Mouse (Mus musculus): ENCODE measurements around the gene Mmp14. TPM values are rescaled to one million over a fixed set of nuclear protein-coding genes. Genes with fewer than 3 reads are reported as not detected.

Gene Mmp14
- polyA plus RNA-seq, 1 experiment from 2014 or later = 120 TPM

DNA sequence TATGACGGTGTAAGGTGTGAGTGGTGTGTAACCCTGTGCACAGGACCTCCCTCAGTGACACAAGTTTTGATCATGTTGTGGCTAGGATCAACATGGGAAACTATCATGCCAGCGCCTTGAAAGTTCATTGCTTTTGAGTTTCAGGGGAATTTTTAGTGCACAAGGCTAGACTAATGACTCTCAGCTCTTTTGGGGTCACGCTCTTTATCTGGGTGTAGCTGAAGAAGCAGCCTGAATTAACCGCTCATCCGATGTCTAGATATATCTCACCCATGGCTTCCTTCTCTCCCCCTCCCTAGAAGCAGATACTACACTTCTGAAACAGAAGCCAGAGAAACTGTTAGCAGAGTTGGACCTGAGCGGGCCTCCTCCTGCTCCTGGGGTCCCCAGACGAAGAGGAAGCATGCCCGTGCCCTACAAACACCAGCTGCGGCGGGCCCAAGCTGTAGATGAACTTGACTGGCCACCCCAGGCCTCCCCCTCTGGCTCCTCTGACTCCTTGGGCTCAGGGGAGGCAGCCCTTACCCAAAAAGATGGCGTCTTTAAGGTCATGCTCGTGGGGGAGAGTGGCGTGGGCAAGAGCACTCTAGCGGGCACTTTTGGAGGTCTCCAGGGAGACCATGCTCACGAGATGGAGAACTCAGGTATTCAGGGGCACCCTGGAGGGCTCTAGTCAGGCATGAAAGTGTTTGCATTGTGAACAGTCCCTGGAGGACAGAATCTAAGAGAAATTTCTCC lies 45.9 kb downstream of the Mmp14 start:
- Histone ChIP-seq H3K27ac (ENCODE audit: low read length) (no peak overlapping the region), H3K4me2 (ENCODE audit: low read depth, low read length) (no peak overlapping the region), H3K36me3 (ENCODE audit: control insufficient read depth, insufficient read depth, low read length) (no peaks in the 10 kb centered on the region), H3K4me1 (ENCODE audit: control insufficient read depth, insufficient read depth, low read length) (peaks cover 11% of the 10 kb centered on the region), H3K4me3 (replicated peaks; ENCODE audit: low read length) (no peak overlapping the region), H3K9ac (ENCODE audit: low read length) (no peak overlapping the region), H3K9me3 (replicated peaks; ENCODE audit: control insufficient read depth, low read length) (no peaks in the 10 kb centered on the region), H3K27me3 (ENCODE audit: control insufficient read depth, insufficient read depth, low read length) (peaks cover 15% of the 10 kb centered on the region; the same call in 1 of the 2 replicates)
- no peak for ATAC-seq (ENCODE audit: insufficient read depth, low FRiP score)
- WGBS = 80% methylated on average over 15 of the region's 15 CpGs

DNA sequence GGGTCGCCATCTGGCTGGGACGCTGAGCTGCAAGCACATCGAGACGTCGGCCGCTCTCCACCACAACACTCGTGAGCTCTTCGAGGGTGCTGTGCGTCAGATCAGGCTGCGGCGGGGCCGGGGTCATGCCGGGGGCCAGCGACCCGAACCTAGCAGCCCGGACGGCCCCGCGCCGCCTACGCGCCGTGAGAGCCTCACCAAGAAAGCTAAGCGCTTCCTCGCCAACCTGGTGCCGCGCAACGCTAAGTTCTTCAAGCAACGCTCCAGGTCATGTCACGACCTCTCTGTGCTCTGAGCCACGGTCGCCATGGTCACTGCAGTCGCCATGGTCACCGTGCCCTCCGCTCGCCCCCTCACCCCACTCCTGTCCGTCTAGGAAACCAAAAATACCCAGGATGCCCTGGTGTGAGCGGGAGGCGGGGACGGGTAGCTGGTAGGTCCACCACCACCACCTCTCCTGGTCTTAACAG lies 48.1 kb downstream of the Mmp14 start:
- Histone ChIP-seq H3K36me3 (ENCODE audit: control insufficient read depth, insufficient read depth, low read length) (no peaks in the 10 kb centered on the region), H3K4me3 (replicated peaks; ENCODE audit: low read length) (peak overlapping the region; percentile 48), H3K27ac (ENCODE audit: low read length) (no peak overlapping the region), H3K4me1 (ENCODE audit: control insufficient read depth, insufficient read depth, low read length) (peaks cover 11% of the 10 kb centered on the region), H3K27me3 (ENCODE audit: control insufficient read depth, insufficient read depth, low read length) (peaks cover 15% of the 10 kb centered on the region; the same call in 1 of the 2 replicates), H3K9me3 (replicated peaks; ENCODE audit: control insufficient read depth, low read length) (no peaks in the 10 kb centered on the region), H3K4me2 (ENCODE audit: low read depth, low read length) (peak overlapping the region; percentile 78), H3K9ac (ENCODE audit: low read length) (peak overlapping the region; percentile 69)
- 2% methylated on average over 40 of the region's 40 CpGs for WGBS
- ATAC-seq (ENCODE audit: insufficient read depth, low FRiP score) = no peak

DNA sequence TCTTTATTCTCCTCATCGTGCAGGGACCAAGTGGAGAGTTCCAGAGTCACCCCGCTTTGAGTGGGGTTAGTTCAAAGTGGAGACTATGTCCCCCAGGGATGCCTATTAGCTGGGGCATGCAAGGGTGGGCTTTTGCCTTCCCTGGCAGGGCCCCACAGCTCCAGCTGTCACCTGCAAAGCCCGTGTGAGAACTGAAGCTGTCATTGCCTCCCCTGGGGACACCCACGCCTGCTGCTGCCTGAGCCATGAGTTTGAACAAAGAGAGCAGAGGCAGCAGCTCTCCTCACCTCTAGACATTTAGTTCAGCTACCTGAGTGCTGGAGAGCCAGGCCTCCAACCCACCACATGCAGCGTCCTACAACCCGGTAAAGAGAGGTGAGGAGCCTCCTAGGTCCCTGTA lies 49.3 kb downstream of the Mmp14 start:
- 74% methylated on average over 6 of the region's 6 CpGs for WGBS
- Histone ChIP-seq H3K4me2 (ENCODE audit: low read depth, low read length) (no peak overlapping the region), H3K9ac (ENCODE audit: low read length) (no peak overlapping the region)

GRCm38 (mm10) chr14:54481402-54481801 lies 50.0 kb downstream of the Mmp14 start:
- peaks cover 2% of the 10 kb centered on the region; the same call in 1 of the 2 replicates for H3K4me1 ChIP-seq (ENCODE audit: control insufficient read depth, insufficient read depth, low read length)
- H3K9ac ChIP-seq (ENCODE audit: low read length) = no peak overlapping the region
- no peaks in the 10 kb centered on the region for H3K36me3 ChIP-seq (ENCODE audit: control insufficient read depth, insufficient read depth, low read length)
- ATAC-seq (ENCODE audit: insufficient read depth, low FRiP score) = no peak
- peaks cover 15% of the 10 kb centered on the region; the same call in 1 of the 2 replicates for H3K27me3 ChIP-seq (ENCODE audit: control insufficient read depth, insufficient read depth, low read length)
- no peak overlapping the region for H3K4me3 ChIP-seq (replicated peaks; ENCODE audit: low read length)
- H3K9me3 ChIP-seq (replicated peaks; ENCODE audit: control insufficient read depth, low read length) = no peaks in the 10 kb centered on the region
- H3K27ac ChIP-seq (ENCODE audit: low read length) = no peak overlapping the region
- no peak overlapping the region for H3K4me2 ChIP-seq (ENCODE audit: low read depth, low read length)
- 78% methylated on average over 8 of the region's 8 CpGs for WGBS

More for the DNA sequence above, 49.3 kb downstream of the Mmp14 start:
- H3K27me3 ChIP-seq (ENCODE audit: control insufficient read depth, insufficient read depth, low read length) = peaks cover 15% of the 10 kb centered on the region; the same call in 1 of the 2 replicates
- no peak overlapping the region for H3K4me3 ChIP-seq (replicated peaks; ENCODE audit: low read length)
- H3K4me1 ChIP-seq (ENCODE audit: control insufficient read depth, insufficient read depth, low read length) = peaks cover 6% of the 10 kb centered on the region
- no peak overlapping the region for H3K27ac ChIP-seq (ENCODE audit: low read length)
- no peak for ATAC-seq (ENCODE audit: insufficient read depth, low FRiP score)
- H3K36me3 ChIP-seq (ENCODE audit: control insufficient read depth, insufficient read depth, low read length) = no peaks in the 10 kb centered on the region
- no peaks in the 10 kb centered on the region for H3K9me3 ChIP-seq (replicated peaks; ENCODE audit: control insufficient read depth, low read length)

GRCm38 (mm10) chr14:54482498-54482897 lies 51.1 kb downstream of the Mmp14 start:
- no peak overlapping the region for H3K4me2 ChIP-seq (ENCODE audit: low read depth, low read length)
- ATAC-seq (ENCODE audit: insufficient read depth, low FRiP score) = no peak
- H3K27me3 ChIP-seq (ENCODE audit: control insufficient read depth, insufficient read depth, low read length) = peaks cover 15% of the 10 kb centered on the region; the same call in 1 of the 2 replicates
- no peaks in the 10 kb centered on the region for H3K36me3 ChIP-seq (ENCODE audit: control insufficient read depth, insufficient read depth, low read length)
- WGBS = 44% methylated on average over 9 of the region's 9 CpGs
- no peaks in the 10 kb centered on the region for H3K4me1 ChIP-seq (ENCODE audit: control insufficient read depth, insufficient read depth, low read length)
- no peaks in the 10 kb centered on the region for H3K9me3 ChIP-seq (replicated peaks; ENCODE audit: control insufficient read depth, low read length)
- no peak overlapping the region for H3K9ac ChIP-seq (ENCODE audit: low read length)
- no peak overlapping the region for H3K27ac ChIP-seq (ENCODE audit: low read length)
- H3K4me3 ChIP-seq (replicated peaks; ENCODE audit: low read length) = no peak overlapping the region

GRCm38 (mm10) chr14:54485899-54486298 lies 54.5 kb downstream of the Mmp14 start:
- H3K9ac ChIP-seq (ENCODE audit: low read length) = no peak overlapping the region
- WGBS = 87% methylated on average over 7 of the region's 7 CpGs
- no peak overlapping the region for H3K4me2 ChIP-seq (ENCODE audit: low read depth, low read length)
- H3K27ac ChIP-seq (ENCODE audit: low read length) = no peak overlapping the region
- ATAC-seq (ENCODE audit: insufficient read depth, low FRiP score) = no peak
- no peak overlapping the region for H3K4me3 ChIP-seq (replicated peaks; ENCODE audit: low read length)
- H3K9me3 ChIP-seq (replicated peaks; ENCODE audit: control insufficient read depth, low read length) = no peaks in the 10 kb centered on the region
- H3K4me1 ChIP-seq (ENCODE audit: control insufficient read depth, insufficient read depth, low read length) = no peaks in the 10 kb centered on the region
- no peaks in the 10 kb centered on the region for H3K27me3 ChIP-seq (ENCODE audit: control insufficient read depth, insufficient read depth, low read length)
- no peaks in the 10 kb centered on the region for H3K36me3 ChIP-seq (ENCODE audit: control insufficient read depth, insufficient read depth, low read length)

DNA sequence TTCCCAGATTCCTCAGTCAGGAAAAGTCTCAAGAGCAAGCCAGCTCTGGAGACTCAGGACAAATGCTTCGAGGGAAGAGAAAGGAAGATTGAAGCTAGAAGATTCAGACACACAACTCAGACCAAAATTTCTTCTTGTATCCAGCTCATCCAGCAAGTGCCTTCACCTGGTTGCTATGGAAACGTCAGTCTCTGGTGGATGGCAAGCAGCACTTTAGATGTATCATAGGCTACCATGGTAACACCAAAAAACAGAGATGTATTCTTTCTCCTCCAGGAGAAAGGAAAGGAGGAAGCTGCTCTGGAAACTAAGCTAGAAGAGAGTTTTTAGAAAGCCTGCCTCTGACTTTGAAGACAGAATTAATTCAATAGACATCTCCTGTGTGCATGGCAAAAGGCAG lies 56.3 kb downstream of the Mmp14 start:
- H3K36me3 ChIP-seq (ENCODE audit: control insufficient read depth, insufficient read depth, low read length) = no peaks in the 10 kb centered on the region
- no peaks in the 10 kb centered on the region for H3K9me3 ChIP-seq (replicated peaks; ENCODE audit: control insufficient read depth, low read length)
- H3K4me2 ChIP-seq (ENCODE audit: low read depth, low read length) = no peak overlapping the region
- no peak overlapping the region for H3K27ac ChIP-seq (ENCODE audit: low read length)
- H3K4me1 ChIP-seq (ENCODE audit: control insufficient read depth, insufficient read depth, low read length) = no peaks in the 10 kb centered on the region
- ATAC-seq (ENCODE audit: insufficient read depth, low FRiP score) = no peak
- WGBS = 61% methylated on average over 2 of the region's 2 CpGs
- no peak overlapping the region for H3K9ac ChIP-seq (ENCODE audit: low read length)
- no peak overlapping the region for H3K4me3 ChIP-seq (replicated peaks; ENCODE audit: low read length)
- H3K27me3 ChIP-seq (ENCODE audit: control insufficient read depth, insufficient read depth, low read length) = no peaks in the 10 kb centered on the region

DNA sequence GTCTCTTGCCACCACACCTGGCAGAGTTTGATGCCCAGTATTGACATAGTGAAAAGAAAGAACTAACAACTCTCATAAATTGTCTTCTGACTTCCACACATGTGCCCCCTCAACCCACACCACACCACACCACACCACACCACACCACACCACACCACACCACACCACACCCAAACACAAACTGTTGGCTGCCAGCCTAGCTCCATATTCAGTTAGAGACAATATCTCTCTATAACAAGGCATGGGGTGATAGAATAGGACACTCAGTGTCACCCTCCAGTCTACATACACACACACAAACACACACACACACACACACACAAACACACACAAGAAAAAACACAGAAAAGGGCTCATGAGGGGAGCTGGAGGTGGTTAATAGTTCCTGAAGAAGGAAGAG lies 56.9 kb downstream of the Mmp14 start:
- no peaks in the 10 kb centered on the region for H3K4me1 ChIP-seq (ENCODE audit: control insufficient read depth, insufficient read depth, low read length)
- H3K27me3 ChIP-seq (ENCODE audit: control insufficient read depth, insufficient read depth, low read length) = no peaks in the 10 kb centered on the region
- H3K4me3 ChIP-seq (replicated peaks; ENCODE audit: low read length) = no peak overlapping the region
- H3K36me3 ChIP-seq (ENCODE audit: control insufficient read depth, insufficient read depth, low read length) = no peaks in the 10 kb centered on the region
- no peaks in the 10 kb centered on the region for H3K9me3 ChIP-seq (replicated peaks; ENCODE audit: control insufficient read depth, low read length)
- H3K9ac ChIP-seq (ENCODE audit: low read length) = no peak overlapping the region
- H3K4me2 ChIP-seq (ENCODE audit: low read depth, low read length) = no peak overlapping the region
- no peak for ATAC-seq (ENCODE audit: insufficient read depth, low FRiP score)
- H3K27ac ChIP-seq (ENCODE audit: low read length) = no peak overlapping the region

- Histone ChIP-seq H3K27me3 (ENCODE audit: control insufficient read depth, insufficient read depth, low read length) (no peaks in the 10 kb centered on the region), H3K36me3 (ENCODE audit: control insufficient read depth, insufficient read depth, low read length) (no peaks in the 10 kb centered on the region), H3K4me3 (replicated peaks; ENCODE audit: low read length) (no peak overlapping the region), H3K9ac (ENCODE audit: low read length) (no peak overlapping the region), H3K4me2 (ENCODE audit: low read depth, low read length) (no peak overlapping the region), H3K27ac (ENCODE audit: low read length) (no peak overlapping the region), H3K4me1 (ENCODE audit: control insufficient read depth, insufficient read depth, low read length) (no peaks in the 10 kb centered on the region), H3K9me3 (replicated peaks; ENCODE audit: control insufficient read depth, low read length) (no peaks in the 10 kb centered on the region)
- 63% methylated on average over 18 of the region's 18 CpGs for WGBS
- ATAC-seq (ENCODE audit: insufficient read depth, low FRiP score) = peak; percentile 72; the same call in 1 of the 2 replicates
Observed at GRCm38 (mm10) chr14:54492345-54493131, 61.1 kb downstream of the Mmp14 start.
